Mouse (Mus musculus) embryonic facial prominence, embryonic 10.5 days (tissue): ENCODE measurements at regions not wholly inside any gene's neighbourhood (a gene's known extent, or its start where the extent isn't known, plus 50 kb on each side); places are given as distances from the start of the nearest gene placed in this dataset.

Source experiments
- DNase-seq: peaks from one replicate; pipeline ENCODE4 v3.0.0-alpha.2; 2017; ENCODE audit warnings: low spot score
- H3K27ac ChIP-seq: fragments of 300-500 bp; sonication (generic); replicated peaks from 2 replicates; pipeline ENCODE4 v1.5.1; 2016; ENCODE audit warnings: mild to moderate bottlenecking
- H3K27me3 ChIP-seq: fragments of 300-500 bp; sonication (generic); replicated peaks from 2 replicates; pipeline ENCODE4 v1.6.1; 2016; ENCODE audit warnings: low read depth, mild to moderate bottlenecking; ENCODE audit not compliant: poor library complexity, severe bottlenecking
- H3K36me3 ChIP-seq: fragments of 300-500 bp; sonication (generic); replicated peaks from 2 replicates; pipeline ENCODE4 v1.6.1; 2016; ENCODE audit warnings: mild to moderate bottlenecking, moderate library complexity
- H3K4me1 ChIP-seq: fragments of 300-500 bp; sonication (generic); 2 replicates; pipeline ENCODE4 v1.6.1; 2016
- H3K4me3 ChIP-seq: fragments of 300-500 bp; sonication (generic); 2 replicates; pipeline ENCODE4 v1.5.1; 2016; ENCODE audit warnings: mild to moderate bottlenecking, moderate library complexity
- H3K9me3 ChIP-seq: fragments of 300-500 bp; sonication (generic); 2 replicates; pipeline ENCODE4 v1.6.1; 2016; ENCODE audit warnings: mild to moderate bottlenecking
- WGBS: fragments of 180-500 bp; shearing (Covaris S2); methylation state at CpG from one replicate; pipeline ENCODE4 v1.1.7; 2016; 5-methylcytosine and 5-hydroxymethylcytosine counted together

- WGBS: 89% methylated on average over 5 of the region's 5 CpGs
- peaks cover 23% of the 10 kb centered on the region for H3K4me1 ChIP-seq
- H3K36me3 ChIP-seq: no peaks in the 10 kb centered on the region
- no peaks in the 10 kb centered on the region for H3K9me3 ChIP-seq
- no peak overlapping the region for H3K4me3 ChIP-seq
- no peak overlapping the region for H3K27ac ChIP-seq
- DNase-seq: no peak
- H3K27me3 ChIP-seq: peaks cover 19% of the 10 kb centered on the region
Measured at GRCm38 (mm10) chr13:44068951-44069350, 284.4 kb downstream of the Cd83 start.

- DNase-seq: no peak
- Histone ChIP-seq H3K9me3 (no peaks in the 10 kb centered on the region), H3K4me1 (no peaks in the 10 kb centered on the region), H3K27ac (no peak overlapping the region), H3K36me3 (no peaks in the 10 kb centered on the region), H3K4me3 (no peak overlapping the region), H3K27me3 (peaks cover 15% of the 10 kb centered on the region; the same call in 1 of the 2 replicates)
- 88% methylated on average over 9 of the region's 9 CpGs for WGBS
Measured at GRCm38 (mm10) chr13:44073122-44073521, 288.5 kb downstream of the Cd83 start.

GRCm38 (mm10) chr13:44074172-44074571 lies 289.6 kb downstream of the Cd83 start:
- no peaks in the 10 kb centered on the region for H3K9me3 ChIP-seq
- WGBS: 88% methylated on average over 9 of the region's 9 CpGs

GRCm38 (mm10) chr13:44077022-44077421 lies 292.4 kb downstream of the Cd83 start:
- 91% methylated on average over 10 of the region's 10 CpGs for WGBS
- Histone ChIP-seq H3K4me3 (no peak overlapping the region), H3K27ac (no peak overlapping the region), H3K4me1 (no peaks in the 10 kb centered on the region), H3K36me3 (no peaks in the 10 kb centered on the region), H3K9me3 (0 out of 2 replicates have a peak, but pooled peaks cover 4% of the 10 kb centered on the region), H3K27me3 (peaks cover 15% of the 10 kb centered on the region; the same call in 1 of the 2 replicates)
- DNase-seq: no peak

More at GRCm38 (mm10) chr13:44074172-44074571, 289.6 kb downstream of the Cd83 start:
- no peak overlapping the region for H3K4me3 ChIP-seq
- no peak for DNase-seq
- H3K4me1 ChIP-seq: no peaks in the 10 kb centered on the region
- no peak overlapping the region for H3K27ac ChIP-seq
- no peaks in the 10 kb centered on the region for H3K36me3 ChIP-seq
- peaks cover 15% of the 10 kb centered on the region; the same call in 1 of the 2 replicates for H3K27me3 ChIP-seq

- Histone ChIP-seq H3K4me1 (peaks cover 14% of the 10 kb centered on the region), H3K36me3 (no peaks in the 10 kb centered on the region), H3K4me3 (no peak overlapping the region), H3K27ac (0 out of 2 replicates have a peak overlapping the region, but pooled peaks have one; percentile 27), H3K9me3 (0 out of 2 replicates have a peak, but pooled peaks cover 4% of the 10 kb centered on the region), H3K27me3 (no peaks in the 10 kb centered on the region)
- 74% methylated on average over 10 of the region's 10 CpGs for WGBS
- DNase-seq: no peak
Measured at GRCm38 (mm10) chr13:44085621-44086510, 301.3 kb downstream of the Cd83 start.

GRCm38 (mm10) chr13:44086801-44087200 lies 302.2 kb downstream of the Cd83 start:
- Histone ChIP-seq H3K27me3 (no peaks in the 10 kb centered on the region), H3K4me1 (peaks cover 14% of the 10 kb centered on the region), H3K36me3 (no peaks in the 10 kb centered on the region), H3K4me3 (no peak overlapping the region), H3K27ac (no peak overlapping the region), H3K9me3 (0 out of 2 replicates have a peak, but pooled peaks cover 3% of the 10 kb centered on the region)
- WGBS: 71% methylated on average over 4 of the region's 4 CpGs
- no peak for DNase-seq

GRCm38 (mm10) chr13:44097141-44097540 lies 312.6 kb downstream of the Cd83 start:
- no peak for DNase-seq
- Histone ChIP-seq H3K9me3 (no peaks in the 10 kb centered on the region), H3K4me3 (no peak overlapping the region), H3K27me3 (peaks cover 27% of the 10 kb centered on the region), H3K4me1 (peaks cover 39% of the 10 kb centered on the region), H3K27ac (no peak overlapping the region), H3K36me3 (no peaks in the 10 kb centered on the region)
- 80% methylated on average over 2 of the region's 2 CpGs for WGBS

GRCm38 (mm10) chr13:44099511-44099910 lies 314.9 kb downstream of the Cd83 start:
- 47% methylated on average over 9 of the region's 9 CpGs for WGBS
- peak overlapping the region; percentile 63 for H3K27ac ChIP-seq
- no peaks in the 10 kb centered on the region for H3K36me3 ChIP-seq
- H3K27me3 ChIP-seq: peaks cover 49% of the 10 kb centered on the region
- DNase-seq: peak; percentile 36
- no peak overlapping the region for H3K4me3 ChIP-seq
- peaks cover 42% of the 10 kb centered on the region for H3K4me1 ChIP-seq
- no peaks in the 10 kb centered on the region for H3K9me3 ChIP-seq

GRCm38 (mm10) chr13:44100125-44101067 lies 315.8 kb downstream of the Cd83 start:
- Histone ChIP-seq H3K9me3 (no peaks in the 10 kb centered on the region), H3K27ac (peak overlapping the region; percentile 76), H3K27me3 (peaks cover 58% of the 10 kb centered on the region), H3K4me1 (peaks cover 45% of the 10 kb centered on the region), H3K4me3 (peak overlapping the region; percentile 39), H3K36me3 (no peaks in the 10 kb centered on the region)
- WGBS: 18% methylated on average over 21 of the region's 21 CpGs
- peak; percentile 56 for DNase-seq

GRCm38 (mm10) chr13:44101161-44101560 lies 316.6 kb downstream of the Cd83 start:
- DNase-seq: peak; percentile 38
- Histone ChIP-seq H3K27me3 (peaks cover 65% of the 10 kb centered on the region), H3K36me3 (no peaks in the 10 kb centered on the region), H3K9me3 (no peaks in the 10 kb centered on the region), H3K4me1 (peaks cover 47% of the 10 kb centered on the region), H3K4me3 (peak overlapping the region; percentile 39), H3K27ac (peak overlapping the region; percentile 76)
- 6% methylated on average over 6 of the region's 6 CpGs for WGBS

GRCm38 (mm10) chr13:44101806-44102205 lies 317.2 kb downstream of the Cd83 start:
- peaks cover 65% of the 10 kb centered on the region for H3K27me3 ChIP-seq

GRCm38 (mm10) chr13:44102257-44102656 lies 317.7 kb downstream of the Cd83 start:
- no peak for DNase-seq
- H3K27ac ChIP-seq: no peak overlapping the region
- H3K27me3 ChIP-seq: peaks cover 62% of the 10 kb centered on the region
- WGBS: 75% methylated on average over 4 of the region's 4 CpGs
- no peak overlapping the region for H3K4me3 ChIP-seq
- H3K9me3 ChIP-seq: no peaks in the 10 kb centered on the region
- H3K36me3 ChIP-seq: no peaks in the 10 kb centered on the region
- H3K4me1 ChIP-seq: peaks cover 47% of the 10 kb centered on the region

More at GRCm38 (mm10) chr13:44101806-44102205, 317.2 kb downstream of the Cd83 start:
- DNase-seq: no peak
- peaks cover 47% of the 10 kb centered on the region for H3K4me1 ChIP-seq
- no peaks in the 10 kb centered on the region for H3K9me3 ChIP-seq
- WGBS: 78% methylated on average over 6 of the region's 6 CpGs
- H3K27ac ChIP-seq: no peak overlapping the region
- H3K4me3 ChIP-seq: no peak overlapping the region
- no peaks in the 10 kb centered on the region for H3K36me3 ChIP-seq
